Mouse (Mus musculus) adrenal gland, postnatal 14 days (tissue): ENCODE results near the gene Fam162a. TPM values are rescaled to one million over a fixed set of nuclear protein-coding genes. Genes with fewer than 3 reads are reported as not detected.
"Not testable (repeated sequence)": the region's sequence is repeated elsewhere in the genome, so short reads cannot be mapped to it uniquely, and the experiment has no call there.

Experiments used
- DNase-seq: peaks from one replicate; pipeline ENCODE4 v3.0.0; 2021; ENCODE audit warnings: mixed read lengths
- long read RNA-seq, 2 experiments: library from polyadenylated mRNA; stranded (forward); transcript quantifications; one replicate each; pipeline ENCODE4 v2.0.0; 2021
- total RNA-seq: library from RNA; stranded (reverse); gene quantifications from 2 replicates; pipeline ENCODE4 v1.2.3, GENCODE M21; 2021

The Fam162a gene
- 206 and 210 TPM in 2 replicates for total RNA-seq
- long read RNA-seq, experiment 1, transcript Fam162a-201 (5 exons, 718 nt), result major isoform, 123 of 126 reads
- long read RNA-seq, experiment 1, partial matches to known transcripts, result 0 of 126 reads
- long read RNA-seq, experiment 1, other reads (novel, unspliced or antisense), result 3 of 126 reads
- long read RNA-seq, experiment 2, transcript Fam162a-201 (5 exons, 718 nt), result major isoform, 163 of 172 reads
- long read RNA-seq, experiment 2, partial matches to known transcripts, result 1 of 172 reads
- long read RNA-seq, experiment 2, other reads (novel, unspliced or antisense), result 6 of 172 reads

GRCm38 (mm10) chr16:36071450-36072379 is at the start of gene Fam162a, which contains the start of gene Ccdc58:
Gene Fam162a (minus strand): TSS chr16:36071594.
Gene Ccdc58 (plus strand): TSS chr16:36071685.
- DNase-seq, result peak; percentile 96

- not testable (repeated sequence) for DNase-seq
Observed at GRCm38 (mm10) chr16:36115751-36116150, 44.4 kb upstream of the Fam162a start.

- DNase-seq, result not testable (repeated sequence)
Observed at GRCm38 (mm10) chr16:36111486-36111885, 40.1 kb upstream of the Fam162a start.

DNA sequence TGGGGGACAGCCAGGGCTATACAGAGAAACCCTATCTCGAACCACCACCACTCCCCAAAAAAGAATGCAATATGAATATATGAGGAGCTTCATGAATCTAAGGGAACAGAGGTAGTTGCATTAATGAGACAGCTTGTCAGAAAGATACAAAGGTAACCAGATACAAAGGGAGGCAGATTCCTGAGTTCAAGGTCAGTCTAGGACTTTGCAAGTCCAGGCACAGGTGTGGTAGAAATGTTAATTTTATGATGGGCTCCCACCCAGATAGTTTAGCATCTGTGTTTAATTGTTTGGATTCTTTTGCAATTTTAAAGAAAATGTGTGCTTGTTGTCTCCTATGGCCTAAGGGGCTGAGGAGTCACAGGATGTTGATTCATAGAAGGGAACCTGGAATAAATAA is 30.8 kb upstream of the Fam162a start:
- no peak for DNase-seq

GRCm38 (mm10) chr16:36101526-36101925 is 30.1 kb upstream of the Fam162a start:
- no peak for DNase-seq

GRCm38 (mm10) chr16:36097813-36098499 is 26.6 kb upstream of the Fam162a start:
- DNase-seq, result not testable (repeated sequence)

GRCm38 (mm10) chr16:36094079-36094478 is 22.7 kb upstream of the Fam162a start:
- no peak for DNase-seq

DNA sequence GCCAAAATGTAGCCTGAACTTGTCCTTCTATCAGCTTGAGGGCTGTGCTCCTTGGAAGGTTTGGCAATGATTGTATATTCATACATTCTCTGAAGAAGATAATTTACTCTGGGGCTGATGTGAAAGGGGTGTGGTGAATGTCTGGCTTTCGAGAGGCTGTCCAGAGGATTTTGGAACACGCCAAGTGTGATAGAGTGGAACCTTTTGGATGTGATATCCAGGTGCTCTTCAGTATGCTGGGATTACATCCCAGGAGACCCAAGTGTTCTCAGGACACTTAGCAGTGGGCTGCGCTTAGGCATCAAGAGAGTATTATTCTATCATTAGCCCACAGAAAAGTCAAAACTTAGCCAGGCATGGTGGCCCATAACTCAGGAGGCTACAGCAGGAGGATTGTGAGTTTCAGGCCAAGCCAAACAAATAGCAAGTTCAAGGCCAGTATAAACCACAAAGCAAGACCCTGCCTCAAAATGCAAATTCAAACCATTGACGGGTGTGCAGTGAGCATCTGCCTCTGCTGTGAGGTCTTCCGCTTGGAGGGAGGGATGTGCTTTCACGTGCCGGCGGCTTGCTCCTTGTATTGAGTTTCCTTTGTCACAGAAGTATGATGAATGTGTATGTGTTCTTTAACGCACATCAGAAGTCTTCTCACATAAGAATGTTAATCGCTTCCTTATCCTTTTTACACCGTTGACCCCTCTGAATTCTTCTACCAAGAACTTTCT is 19.6 kb upstream of the Fam162a start:
- no peak for DNase-seq

DNA sequence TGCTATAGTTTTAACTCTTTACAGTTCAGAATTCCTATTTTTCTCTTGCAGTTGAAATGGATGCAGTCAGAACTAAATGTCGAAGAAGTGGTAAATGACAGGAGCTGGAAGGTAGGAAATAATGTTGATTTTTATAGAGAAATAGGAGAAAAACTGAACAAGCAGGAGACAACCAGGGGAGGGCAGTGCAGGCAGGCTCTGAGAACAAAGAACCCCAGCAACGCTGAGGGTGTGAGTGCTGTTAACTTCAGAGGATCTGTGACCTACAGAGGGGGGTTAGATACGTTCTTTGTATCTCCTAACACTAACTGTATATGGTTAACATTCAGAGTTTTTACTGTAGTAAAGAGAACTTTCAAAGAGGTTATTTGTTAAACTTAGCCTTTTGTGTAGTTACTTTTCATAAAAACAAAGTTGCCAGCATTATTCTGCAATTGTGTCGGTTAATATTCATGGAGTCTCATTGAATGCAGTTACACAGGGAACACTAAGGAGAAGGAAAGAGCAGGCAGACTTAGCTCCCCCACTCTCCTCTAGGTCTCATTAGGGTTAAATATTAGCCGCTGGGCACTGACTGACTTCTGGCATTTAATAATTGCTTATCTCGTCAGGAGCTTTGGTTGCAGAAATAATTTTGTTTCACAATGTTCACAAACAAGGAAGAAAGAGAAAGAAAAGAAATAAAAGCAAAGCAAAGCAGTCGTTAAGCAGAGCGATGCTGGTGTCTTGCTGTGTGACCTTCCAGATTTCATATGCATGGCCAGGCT is 18.6 kb upstream of the Fam162a start:
- DNase-seq, result peak; percentile 19

DNA sequence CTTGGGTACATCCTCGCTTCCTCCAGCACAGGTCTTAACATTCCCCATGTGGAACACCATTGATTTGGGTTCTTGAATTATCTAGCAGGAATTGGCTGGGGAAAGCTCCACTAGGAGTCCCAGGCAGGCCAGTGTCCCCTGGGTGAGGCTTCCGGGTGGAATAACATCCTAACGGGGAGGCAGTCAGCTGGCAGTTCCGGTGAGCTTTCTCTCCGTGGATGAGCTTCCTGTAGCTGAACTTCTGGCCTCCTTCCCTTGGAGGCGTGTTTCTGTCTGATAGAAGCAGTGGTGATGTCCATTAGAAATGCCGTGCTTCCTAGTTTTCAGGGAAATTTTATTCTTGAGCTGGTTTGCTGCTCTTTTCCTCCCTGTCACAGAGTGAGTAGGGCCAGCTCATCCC is 17.7 kb upstream of the Fam162a start:
- DNase-seq, result peak; percentile 30

GRCm38 (mm10) chr16:36087846-36088245 is 16.5 kb upstream of the Fam162a start:
- DNase-seq, result no peak

DNA sequence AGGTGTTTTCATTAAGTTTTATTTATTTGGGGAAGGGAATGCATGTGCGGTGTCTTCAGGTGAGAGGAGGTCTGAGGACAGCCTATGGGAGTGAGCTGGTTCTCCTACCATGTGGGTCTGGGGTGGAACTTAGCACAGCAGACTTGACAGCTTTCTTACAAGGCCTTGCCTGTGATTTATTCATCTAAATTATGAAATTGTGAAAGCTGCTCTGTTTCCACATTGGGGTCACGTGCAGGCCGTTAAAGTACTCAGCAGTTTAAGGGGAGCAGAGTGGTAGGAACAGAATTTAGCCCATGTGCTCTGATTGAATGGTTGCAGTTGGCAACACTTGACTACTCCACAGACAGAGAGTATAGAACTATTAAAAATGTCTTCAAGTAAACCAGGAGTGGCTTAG is 8.5 kb upstream of the Fam162a start:
- peak; percentile 16 for DNase-seq

GRCm38 (mm10) chr16:36074772-36075171 is 3.4 kb upstream of the Fam162a start:
- no peak for DNase-seq

GRCm38 (mm10) chr16:36072410-36073011 is 1.1 kb upstream of the Fam162a start:
- no peak for DNase-seq

DNA sequence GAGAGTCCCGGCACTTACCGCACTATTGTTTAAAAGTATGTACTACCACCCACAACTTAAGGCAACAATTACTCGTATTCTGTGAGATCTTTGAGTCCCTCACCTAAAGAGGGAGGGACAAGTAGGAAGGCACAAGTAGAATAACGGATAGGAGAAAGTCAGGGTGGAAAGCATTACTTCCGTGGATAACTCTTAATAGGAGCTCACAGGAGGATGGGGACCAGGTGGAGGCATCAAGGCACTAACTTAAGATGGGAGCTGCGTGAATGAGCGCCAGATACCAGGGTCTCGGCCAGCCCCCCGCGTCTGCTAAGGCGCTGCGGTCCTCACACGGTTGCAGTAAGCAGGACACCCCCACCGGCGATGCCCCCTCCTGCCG is 334 bp downstream of the Fam162a start:
- DNase-seq, result no peak

- DNase-seq, result no peak
Observed at GRCm38 (mm10) chr16:36069819-36070575, 1.4 kb downstream of the Fam162a start.

- DNase-seq, result no peak
Observed at GRCm38 (mm10) chr16:36068356-36068755, 3.0 kb downstream of the Fam162a start.

- DNase-seq, result peak; percentile 13
Observed at GRCm38 (mm10) chr16:36067694-36068093, 3.7 kb downstream of the Fam162a start.

DNA sequence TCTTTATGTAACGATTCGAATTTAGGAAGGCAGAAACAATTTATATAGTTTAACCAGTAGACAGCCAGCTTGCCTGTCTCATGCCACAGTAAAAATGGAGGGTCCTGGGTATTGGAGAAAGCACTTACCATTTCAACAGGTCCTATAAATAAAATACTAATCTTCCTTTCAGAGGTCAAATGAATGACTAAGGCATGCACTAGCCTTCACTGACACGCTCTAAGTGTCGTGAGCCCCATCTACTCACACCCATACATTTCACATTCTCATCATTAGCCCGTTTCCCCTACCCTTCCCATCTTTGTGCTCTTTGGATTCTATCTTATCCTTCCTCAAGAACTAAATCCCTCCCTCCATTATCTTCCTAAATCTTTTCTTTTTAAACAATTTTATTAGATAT is 6.5 kb downstream of the Fam162a start:
- DNase-seq, result no peak

GRCm38 (mm10) chr16:36063315-36063714 is 8.1 kb downstream of the Fam162a start:
- no peak for DNase-seq
